Mouse (Mus musculus) heart, postnatal 14 days (tissue): ENCODE results near the gene Gm49336. TPM values are rescaled to one million over a fixed set of nuclear protein-coding genes. Genes with fewer than 3 reads are reported as not detected.

Source experiments
- DNase-seq, 2 experiments: peaks; one replicate each; pipeline ENCODE4 v3.0.0; 2021 to 2022
- intact Hi-C: fragments of 180-260 bp; cut with DNase I; formaldehyde crosslinking; loops from one replicate; pipeline ENCODE4 v1.15.1; 2025
- long read RNA-seq, 2 experiments: library from polyadenylated mRNA; stranded (forward); transcript quantifications; one replicate each; pipeline ENCODE4 v2.0.0; 2021
- total RNA-seq, 2 experiments: library from RNA; stranded (reverse); gene quantifications; 2 replicates each; pipeline ENCODE4 v1.2.3; 2021

Gm49336 gene
- 10 to 100 TPM; 34.6 to 34.9 TPM for total RNA-seq
- long read RNA-seq, experiment 1, transcript Gm49336-201 (15 exons, 3,913 nt), result major isoform, 20 of 26 reads
- long read RNA-seq, experiment 1, partial matches to known transcripts, result 0 of 26 reads
- long read RNA-seq, experiment 1, other reads (novel, unspliced or antisense), result 6 of 26 reads
- long read RNA-seq, experiment 2, transcript Gm49336-201 (15 exons, 3,913 nt), result major isoform, 12 of 15 reads
- long read RNA-seq, experiment 2, partial matches to known transcripts, result 0 of 15 reads
- long read RNA-seq, experiment 2, other reads (novel, unspliced or antisense), result 1 of 15 reads

DNA sequence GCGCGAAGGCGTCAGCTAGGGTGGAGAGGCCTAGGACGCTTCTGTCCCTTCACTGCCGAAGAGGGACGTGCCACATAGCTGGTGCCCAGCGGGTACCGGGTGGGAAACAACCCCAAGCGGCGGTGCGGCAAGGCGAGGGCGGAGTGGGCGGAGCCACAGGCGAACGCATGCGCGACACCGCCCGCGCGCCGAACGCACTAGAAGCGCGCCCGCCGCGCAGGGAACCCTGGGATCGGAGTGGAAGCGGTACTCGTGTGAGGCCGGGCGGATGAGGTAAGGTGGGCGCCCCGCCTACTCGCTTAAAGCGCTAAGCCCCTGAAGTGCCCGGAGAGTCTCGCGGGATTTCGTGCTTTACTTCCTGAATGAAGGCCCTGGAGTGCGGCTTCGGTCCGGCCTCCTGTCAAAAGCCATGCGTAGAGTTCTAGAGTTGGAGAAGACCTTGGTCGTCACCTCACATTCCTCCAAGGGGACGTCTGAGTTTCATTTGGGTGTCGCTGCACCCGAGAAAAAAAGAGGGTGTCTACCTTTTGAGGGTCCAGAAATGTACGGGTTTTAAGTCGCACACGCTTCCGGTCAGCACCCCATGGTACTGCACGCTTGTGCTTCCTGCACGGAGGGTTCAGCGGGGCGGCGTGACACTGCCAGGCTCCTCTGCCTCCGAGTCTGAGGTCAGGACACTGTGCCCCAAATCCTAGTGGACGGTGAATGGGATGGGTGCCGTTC lies at the start of gene Gm49336, which contains the start of gene Nupl1:
Gene Gm49336, minus strand, starts transcription at position 227 of the 723 bp plus-strand sequence.
Gene Nupl1, minus strand, starts transcription at position 151 of the 723 bp plus-strand sequence.
- intact Hi-C loops, result loop anchor here (1.0 kb wide), 1 partner anchor 14 kb away; the partner anchor contains the start of gene Mtmr6
- DNase-seq, result peak; percentile 98

DNA sequence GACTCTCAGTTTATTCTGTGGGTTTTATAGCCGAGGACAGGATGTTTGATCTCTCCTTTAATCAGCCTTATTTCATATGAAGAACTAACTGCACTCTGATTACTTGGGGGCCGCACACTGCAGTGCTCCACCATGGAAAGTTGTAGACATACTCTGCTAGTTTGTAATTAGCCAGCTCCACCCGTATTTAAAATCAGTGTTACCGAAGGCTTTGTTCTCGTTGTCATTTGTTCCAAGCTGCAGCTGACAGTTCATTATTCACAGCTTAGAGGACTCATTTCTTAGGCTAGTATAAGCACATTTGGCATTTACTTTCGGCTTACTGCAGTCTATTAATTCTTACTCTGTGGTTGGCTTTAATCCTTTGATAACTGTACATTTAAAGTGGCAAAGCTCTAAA lies 49.7 kb upstream of the Gm49336 start:
- DNase-seq, result no peak
- intact Hi-C loops, result no loop called here

DNA sequence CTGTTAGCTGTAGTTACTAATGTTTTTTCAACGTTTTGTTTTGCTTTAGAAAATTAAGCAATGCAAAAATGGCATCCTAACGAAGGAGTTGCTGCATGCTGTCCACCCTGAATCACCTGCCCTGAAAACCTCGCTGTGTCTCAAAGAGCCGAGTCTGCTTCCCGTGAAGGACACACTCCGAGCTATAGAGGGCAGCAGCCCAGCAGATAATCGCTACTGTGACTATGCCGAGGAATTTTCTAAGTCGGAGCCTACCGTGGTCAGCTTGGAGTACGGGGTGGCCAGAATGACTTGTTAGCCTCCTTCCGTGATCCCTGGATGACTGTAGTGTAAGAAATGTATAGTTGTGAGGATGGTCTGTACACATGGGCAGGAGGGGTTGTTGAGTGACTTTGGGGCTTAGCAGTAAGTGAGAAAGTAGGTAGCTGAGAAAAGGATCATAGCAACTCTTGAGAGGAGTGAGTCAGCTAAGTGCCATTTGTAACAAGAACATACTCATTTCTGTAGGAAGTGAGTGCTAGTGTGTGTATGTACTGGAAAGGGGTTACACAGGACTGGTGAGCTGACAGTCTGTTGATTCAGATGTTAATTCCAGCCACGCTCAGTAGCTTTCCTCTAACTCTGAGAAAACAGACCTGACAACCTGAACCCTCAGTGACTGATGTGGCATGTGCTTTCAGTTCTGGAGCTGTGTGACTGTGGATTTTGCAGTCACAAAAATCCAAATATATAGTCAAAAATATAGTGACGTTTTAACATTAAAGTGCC lies 49.1 kb upstream of the Gm49336 start:
- DNase-seq, result no peak
- intact Hi-C loops, result no loop called here

DNA sequence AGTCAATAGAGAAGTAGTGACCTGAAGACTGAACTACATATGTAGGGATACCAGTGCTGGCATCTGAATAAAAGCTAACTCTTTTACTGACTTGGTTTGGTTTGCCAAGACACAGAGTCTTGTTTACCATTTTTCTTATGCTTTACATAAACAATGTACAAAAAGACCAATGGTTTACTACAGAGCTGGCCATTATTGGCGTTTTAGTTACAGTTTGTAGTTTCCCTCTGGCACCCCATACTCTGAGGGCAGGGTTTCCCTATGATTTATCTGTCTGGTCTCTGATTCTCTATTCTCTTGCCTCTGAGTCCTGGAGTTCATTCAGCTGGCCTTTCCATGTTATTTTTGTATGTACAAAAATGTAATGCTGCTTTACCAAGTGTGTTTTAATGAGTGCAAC lies 44.2 kb upstream of the Gm49336 start:
- intact Hi-C loops, result no loop called here
- no peak for DNase-seq

GRCm38 (mm10) chr14:60290363-60290762 lies 39.1 kb upstream of the Gm49336 start:
- intact Hi-C loops, result no loop called here
- no peak for DNase-seq

- intact Hi-C loops, result no loop called here
- DNase-seq, result no peak
Measured at GRCm38 (mm10) chr14:60286194-60286863, 35.0 kb upstream of the Gm49336 start.

GRCm38 (mm10) chr14:60275301-60276276 lies 24.3 kb upstream of the Gm49336 start:
- no peak for DNase-seq
- intact Hi-C loops, result no loop called here

- DNase-seq, result no peak
- intact Hi-C loops, result no loop called here
Measured at GRCm38 (mm10) chr14:60273346-60273745, 22.0 kb upstream of the Gm49336 start.

DNA sequence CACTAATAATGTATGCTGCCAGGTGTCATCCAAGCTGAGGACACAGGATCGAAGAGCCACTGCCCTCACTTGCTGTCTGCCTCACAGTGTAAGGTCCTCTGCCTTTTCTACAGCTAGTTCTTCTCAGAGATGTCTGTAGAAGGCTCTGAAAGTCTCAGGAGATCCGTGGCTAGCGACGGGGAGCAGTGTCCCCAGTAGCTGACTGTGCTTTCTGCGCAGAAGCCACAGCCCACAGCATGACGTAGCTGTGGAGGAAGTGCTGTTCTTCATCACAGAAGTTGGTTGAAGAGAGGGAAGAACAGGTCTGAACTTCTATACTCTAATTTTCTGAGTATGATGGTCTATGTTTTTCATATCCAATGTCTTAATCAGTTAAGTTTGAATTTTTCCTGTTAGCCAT lies 18.0 kb upstream of the Gm49336 start:
- intact Hi-C loops, result loop anchor here (10.0 kb wide), 1 partner anchor 415 kb away; no protein-coding TSS in a partner anchor
- DNase-seq, result no peak

- intact Hi-C loops, result loop anchor here (1.0 to 10.0 kb wide), 2 partner anchors 14 to 420 kb away; partner anchors contain the start of genes Gm49336 and Nupl1
Measured at GRCm38 (mm10) chr14:60264990-60265876, 13.9 kb upstream of the Gm49336 start, which contains the start of gene Mtmr6. Gene Mtmr6, plus strand, starts transcription at chr14:60265228.

DNA sequence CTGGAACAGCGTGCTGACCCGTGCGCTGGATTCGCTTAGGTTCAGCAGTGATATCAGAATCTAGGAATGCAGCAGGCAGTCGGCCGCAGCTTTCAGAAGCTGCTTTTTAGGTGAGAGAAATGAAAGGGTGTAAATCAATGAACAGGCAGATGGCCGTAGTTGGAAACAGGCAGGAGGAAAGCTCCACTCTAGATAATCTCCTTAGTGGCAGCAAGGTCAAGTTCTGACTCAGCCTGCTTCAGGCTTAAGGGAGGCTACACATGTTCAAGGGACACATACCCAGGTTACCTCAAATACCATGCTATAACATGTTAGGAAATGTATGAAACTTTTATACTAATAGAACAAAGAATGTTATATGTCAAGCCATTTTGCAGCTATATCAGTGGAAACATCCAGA lies 11.0 kb upstream of the Gm49336 start:
- intact Hi-C loops, result loop anchor here (10.0 kb wide), 1 partner anchor 422 kb away; no protein-coding TSS in a partner anchor
- no peak for DNase-seq

More at GRCm38 (mm10) chr14:60264990-60265876, 13.9 kb upstream of the Gm49336 start, which contains the start of gene Mtmr6:
- peak; percentile 94 to 95 for DNase-seq

- no peak for DNase-seq
- intact Hi-C loops, result no loop called here
Measured at GRCm38 (mm10) chr14:60257851-60258250, 6.5 kb upstream of the Gm49336 start.

DNA sequence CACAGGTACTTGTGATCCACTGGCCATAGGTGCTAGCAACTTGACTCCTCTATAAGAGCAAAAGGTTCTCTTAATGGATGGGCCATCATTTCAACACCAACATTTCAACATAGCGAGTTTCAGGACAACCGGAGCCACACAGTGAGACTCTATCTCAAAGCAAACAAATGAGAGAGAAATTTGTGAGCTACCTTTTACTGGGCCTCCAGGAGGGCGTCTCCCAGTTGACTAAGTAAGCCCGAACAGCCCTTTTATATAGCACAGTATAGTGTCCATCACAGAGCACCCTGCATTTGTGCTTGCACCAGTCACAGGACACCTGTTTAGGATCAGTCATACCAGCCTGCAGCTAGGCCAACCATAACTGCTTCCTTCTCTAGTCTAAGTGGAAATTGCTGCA lies 5.8 kb upstream of the Gm49336 start:
- intact Hi-C loops, result no loop called here

DNA sequence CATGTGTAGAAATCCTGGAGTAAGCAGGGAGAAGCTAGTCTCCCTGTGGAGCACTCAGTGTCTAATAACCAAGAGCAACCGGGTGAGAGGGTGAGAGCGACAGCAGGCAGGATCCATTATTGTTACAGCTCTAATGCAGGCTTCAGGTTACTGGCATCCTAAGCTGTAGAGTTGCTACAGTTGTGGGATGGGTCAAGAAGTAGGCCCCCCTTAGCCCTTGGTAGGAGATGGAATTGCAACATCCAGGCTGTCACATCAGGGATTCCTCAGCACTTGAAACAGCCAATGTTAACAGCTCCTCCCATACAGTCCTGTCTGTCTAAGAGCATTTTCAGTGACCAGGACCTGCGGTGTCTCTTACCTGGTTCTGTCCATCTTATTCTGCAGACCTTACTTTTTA lies 5.0 kb upstream of the Gm49336 start:
- DNase-seq, result no peak
- intact Hi-C loops, result no loop called here

More for the DNA sequence above, 5.8 kb upstream of the Gm49336 start:
- no peak for DNase-seq

GRCm38 (mm10) chr14:60254774-60255173 lies 3.5 kb upstream of the Gm49336 start:
- DNase-seq, result no peak
- intact Hi-C loops, result no loop called here

- intact Hi-C loops, result no loop called here
- no peak for DNase-seq
Measured at GRCm38 (mm10) chr14:60253466-60253865, 2.2 kb upstream of the Gm49336 start.

DNA sequence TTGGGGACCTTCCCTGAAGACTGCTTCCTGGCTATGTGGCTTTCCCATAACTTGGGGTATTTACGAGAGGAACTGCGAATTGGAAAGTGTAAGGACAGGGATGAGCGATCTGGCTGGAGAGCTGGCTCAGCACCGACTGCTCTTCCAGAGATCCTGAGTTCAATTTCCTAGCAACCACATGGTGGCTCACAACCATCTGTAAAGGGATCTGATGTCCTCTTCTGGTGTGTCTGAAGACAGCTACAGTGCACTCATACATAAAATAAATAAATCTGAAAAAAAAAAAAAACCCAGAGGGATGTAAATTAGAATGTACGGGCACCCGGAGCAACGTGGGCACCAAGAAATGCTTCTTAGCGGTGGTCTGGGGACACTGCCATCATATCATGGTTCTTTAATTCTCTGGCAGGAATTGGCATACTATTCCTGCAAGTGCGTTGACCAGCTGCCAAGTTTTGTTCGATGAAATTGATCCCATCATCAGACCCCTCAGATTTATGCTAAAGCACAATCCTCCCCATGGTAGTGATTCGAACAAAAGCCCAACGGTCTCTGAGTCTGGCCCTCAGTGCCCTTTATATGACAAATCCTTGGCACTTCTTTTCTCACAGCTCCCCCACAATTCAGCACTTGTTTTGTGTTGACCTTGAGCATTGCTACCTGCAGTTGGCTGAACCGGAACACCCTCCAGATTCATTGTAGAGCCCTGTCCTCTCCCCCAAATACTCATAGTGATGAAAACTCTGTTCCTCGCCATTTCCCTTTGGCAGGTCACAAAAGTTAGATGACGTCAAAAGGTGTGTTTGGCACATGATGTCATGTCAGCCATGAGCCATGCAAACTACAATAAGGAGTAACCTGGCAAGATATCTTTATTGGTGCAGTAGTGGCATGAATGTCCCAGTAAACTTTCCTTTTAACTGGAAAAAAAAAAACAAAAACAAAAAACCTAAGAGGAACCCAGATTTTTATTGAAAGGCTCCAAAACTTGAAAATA lies 995 bp upstream of the Gm49336 start:
- DNase-seq, result peak in 1 of 2 experiments; percentile 5

More for the DNA sequence above, 995 bp upstream of the Gm49336 start:
- intact Hi-C loops, result no loop called here
